Comparison of ENCODE assay signal across 7 mouse cellular contexts in the genomic region with DNA sequence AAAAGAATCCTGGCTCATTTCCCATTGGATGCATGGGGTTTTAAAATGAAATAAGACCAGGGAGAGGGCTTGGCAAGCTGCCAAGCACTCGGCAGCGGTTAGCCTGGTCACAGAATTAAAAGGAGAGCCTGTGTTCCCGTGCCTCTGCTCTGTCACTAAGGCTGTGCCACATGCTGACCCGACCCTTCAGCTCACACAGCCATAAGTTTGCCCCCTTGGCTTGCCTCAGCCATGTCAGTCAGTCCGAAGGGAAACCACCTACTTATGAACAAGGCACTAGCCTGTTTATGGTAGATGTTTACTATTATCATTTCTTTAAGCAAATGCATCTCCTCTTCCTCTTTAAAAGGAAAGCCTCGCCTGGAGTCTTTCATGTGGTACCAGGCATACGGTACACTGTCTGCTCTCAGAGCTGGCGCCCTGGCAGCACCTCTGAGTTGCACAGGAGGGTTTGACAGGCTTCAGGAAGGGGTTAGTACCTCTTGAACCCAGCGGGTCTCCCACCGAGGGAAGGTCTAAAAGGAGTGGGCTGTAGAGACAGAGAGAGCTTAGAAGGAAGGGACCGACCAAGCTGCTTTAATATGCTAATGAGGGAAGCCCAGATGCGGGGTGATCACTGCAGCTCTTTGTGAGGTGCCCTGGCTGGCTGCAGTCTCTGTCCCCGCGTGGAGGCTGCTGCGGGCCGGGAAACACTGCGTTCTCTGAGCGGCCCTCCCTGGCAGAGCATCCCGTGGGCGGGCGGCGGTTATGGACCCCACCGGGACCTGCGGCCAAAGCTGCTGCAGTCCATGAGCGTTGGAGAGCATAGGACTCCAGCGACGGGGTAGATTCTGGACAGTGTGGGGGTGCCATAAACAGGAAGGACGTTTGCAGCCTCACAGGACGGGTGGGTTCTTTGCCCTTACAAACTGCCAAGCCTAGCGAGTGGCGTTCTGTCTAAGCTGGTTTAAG. TPM values are rescaled to one million over a fixed set of nuclear protein-coding genes. Genes with fewer than 3 reads are reported as not detected.
DNase-seq lines count a peak whose midpoint lies in the region; ATAC-seq and TF ChIP-seq lines count a peak whose summit lies in the region.

No protein-coding gene starts in this region.

- CTCF ChIA-PET in Patski (lab: Charles Lee), result no interaction called here

- in situ Hi-C loops in Patski (cut with MboI; ENCODE audit: low pct_unique_long_range_greater_than_20kb), result no loop called here

- POLR2A ChIA-PET in Patski (lab: Charles Lee), result no interaction called here

- no peak for DNase-seq in Patski (ENCODE audit: low read depth, low spot score)
- DNase-seq in embryonic facial prominence, embryonic 11.5 days (ENCODE audit: low spot score), result peak; percentile 77
- DNase-seq in heart, postnatal 14 days, result peak; percentile 2 to 16
- DNase-seq in layer of hippocampus, postnatal 10 days (ENCODE audit: low spot score in 2 of 2), result peak; percentile 64 to 72
- peak; percentile 54 for DNase-seq in midbrain, embryonic 10.5 days (ENCODE audit: low spot score)
- DNase-seq in stomach, postnatal 0 days (ENCODE audit: low spot score), result peak; percentile 23

- TF ChIP-seq CTCF in E14TG2a.4 (conservative IDR thresholded peaks at IDR 0.05; ENCODE audit: low read length), result no peak
- no peak for TF ChIP-seq CTCF in Patski (IDR thresholded peaks at IDR 0.05)
- no peak for TF ChIP-seq CTCF in stomach, postnatal 0 days (IDR thresholded peaks at IDR 0.05; ENCODE audit: low read depth)

- peak; percentile 62 for ATAC-seq in Patski
- peak; percentile 84 for ATAC-seq in embryonic facial prominence, embryonic 11.5 days (replicated peaks; ENCODE audit: insufficient number of reproducible peaks, low FRiP score, low TSS enrichment, low read depth)
- peak; percentile 45; the same call in 1 of the 2 replicates for ATAC-seq in stomach, postnatal 0 days (ENCODE audit: low FRiP score, low TSS enrichment)

- no peak for TF ChIP-seq EP300 in stomach, postnatal 0 days (optimal IDR thresholded peaks at IDR 0.05)

- peak overlapping the region; percentile 79 for H3K4me2 ChIP-seq in embryonic facial prominence, embryonic 11.5 days (ENCODE audit: low read depth, low read length)
- H3K4me2 ChIP-seq in stomach, postnatal 0 days (replicated peaks; ENCODE audit: low read depth), result peak overlapping the region; percentile 69

- H3K9me3 ChIP-seq in E14TG2a.4 (ENCODE audit: low read length), result 0 out of 2 replicates have a peak, but pooled peaks cover 6% of the 10 kb centered on the region
- H3K9me3 ChIP-seq in embryonic facial prominence, embryonic 11.5 days (replicated peaks; ENCODE audit: control insufficient read depth, low read length), result no peaks in the 10 kb centered on the region
- no peaks in the 10 kb centered on the region for H3K9me3 ChIP-seq in midbrain, embryonic 10.5 days (replicated peaks)
- H3K9me3 ChIP-seq in stomach, postnatal 0 days (ENCODE audit: control insufficient read depth, low read length), result no peaks in the 10 kb centered on the region

- peak overlapping the region; percentile 76 for H3K4me3 ChIP-seq in E14TG2a.4 (replicated peaks; ENCODE audit: low read length)
- H3K4me3 ChIP-seq in embryonic facial prominence, embryonic 11.5 days (ENCODE audit: low read depth, low read length), result peak overlapping the region; percentile 34
- peak overlapping the region; percentile 62 for H3K4me3 ChIP-seq in midbrain, embryonic 10.5 days
- peak overlapping the region; percentile 26 for H3K4me3 ChIP-seq in stomach, postnatal 0 days (ENCODE audit: low read depth, low read length)

- peaks cover 10% of the 10 kb centered on the region; the same call in 1 of the 2 replicates for H3K4me1 ChIP-seq in E14TG2a.4 (replicated peaks; ENCODE audit: low read depth, low read length)
- no peaks in the 10 kb centered on the region for H3K4me1 ChIP-seq in embryonic facial prominence, embryonic 11.5 days (ENCODE audit: control insufficient read depth, insufficient read depth, low read length)
- peaks cover 21% of the 10 kb centered on the region for H3K4me1 ChIP-seq in midbrain, embryonic 10.5 days
- H3K4me1 ChIP-seq in stomach, postnatal 0 days (replicated peaks; ENCODE audit: control insufficient read depth, insufficient read depth), result no peaks in the 10 kb centered on the region

- peaks cover 28% of the 10 kb centered on the region for H3K27me3 ChIP-seq in E14TG2a.4 (ENCODE audit: insufficient read depth, low read length)
- peaks cover 3% of the 10 kb centered on the region for H3K27me3 ChIP-seq in Patski
- no peaks in the 10 kb centered on the region for H3K27me3 ChIP-seq in embryonic facial prominence, embryonic 11.5 days (ENCODE audit: control insufficient read depth, insufficient read depth, low read length)
- peaks cover 9% of the 10 kb centered on the region; the same call in 1 of the 2 replicates for H3K27me3 ChIP-seq in midbrain, embryonic 10.5 days (ENCODE audit: low read depth, poor library complexity, severe bottlenecking)
- H3K27me3 ChIP-seq in stomach, postnatal 0 days (ENCODE audit: control insufficient read depth, insufficient read depth, low read length), result no peaks in the 10 kb centered on the region

- WGBS in embryonic facial prominence, embryonic 11.5 days, result 5% methylated on average over 29 of the region's 31 CpGs
- 3% methylated on average over 31 of the region's 31 CpGs for WGBS in midbrain, embryonic 10.5 days
- WGBS in stomach, postnatal 0 days, result 4% methylated on average over 31 of the region's 31 CpGs

- no peaks in the 10 kb centered on the region for H3K36me3 ChIP-seq in E14TG2a.4 (ENCODE audit: insufficient read depth, low read length)
- H3K36me3 ChIP-seq in embryonic facial prominence, embryonic 11.5 days (replicated peaks; ENCODE audit: control insufficient read depth, insufficient read depth, low read depth, low read length), result no peaks in the 10 kb centered on the region
- H3K36me3 ChIP-seq in midbrain, embryonic 10.5 days, result no peaks in the 10 kb centered on the region
- H3K36me3 ChIP-seq in stomach, postnatal 0 days (ENCODE audit: control insufficient read depth, insufficient read depth, low read length), result no peaks in the 10 kb centered on the region

- 0 out of 2 replicates have a peak overlapping the region, but pooled peaks have one; percentile 16 for H3K27ac ChIP-seq in embryonic facial prominence, embryonic 11.5 days (replicated peaks; ENCODE audit: low read depth, low read length)
- peak overlapping the region; percentile 86 for H3K27ac ChIP-seq in midbrain, embryonic 10.5 days (replicated peaks)
- no peak overlapping the region for H3K27ac ChIP-seq in stomach, postnatal 0 days (replicated peaks)

- H3K9ac ChIP-seq in embryonic facial prominence, embryonic 11.5 days (replicated peaks; ENCODE audit: low read length), result peak overlapping the region; percentile 66
- H3K9ac ChIP-seq in stomach, postnatal 0 days (ENCODE audit: low read length), result 0 out of 2 replicates have a peak overlapping the region, but pooled peaks have one; percentile 43

- intact Hi-C loops in heart, postnatal 14 days (cut with DNase I), result no loop called here

RNA-seq across cellular contexts. Expression of gene Slc35f1, which starts 14.0 kb away (rescaled TPM):
- polyA plus RNA-seq in Patski (2021), result 10.3 TPM
- polyA plus RNA-seq in embryonic facial prominence, embryonic 11.5 days (2014; fragmentation: Nextera tagmentation; extraction: Ambion mirVana), result 3.7 and 3.9 TPM in 2 replicates
- 1 to 10 TPM in 1 of 2 experiments, under 1 TPM in 1; 0.98 to 1.3 TPM for total RNA-seq in heart, postnatal 14 days (2021)
- 10 to 100 TPM; 60.0 to 61.3 TPM for total RNA-seq in layer of hippocampus, postnatal 10 days (2021)
- 7.2 and 9.3 TPM in 2 replicates for polyA plus RNA-seq in midbrain, embryonic 10.5 days (2016; fragmentation: Nextera tagmentation; extraction: Ambion mirVana)
- 0.99 and 1.0 TPM in 2 replicates for polyA plus RNA-seq in stomach, postnatal 0 days (2015; fragmentation: Nextera tagmentation; extraction: Ambion mirVana)

Comparison
In these comparisons a context has a peak if more than half of its experiments do, and no peak if none do; other contexts are left out.
1. H3K4me3 ChIP-seq: peak in every context shown above with its lines; median percentile 76 in E14TG2a.4; 62 in midbrain, embryonic 10.5 days; 34 in embryonic facial prominence, embryonic 11.5 days; 26 in stomach, postnatal 0 days.